Comparison of ENCODE assay signal across 1 mouse cellular context in genomic region chr1:91277480-91277879, GRCm38 (mm10).
TF ChIP-seq lines count a peak whose summit lies in the region.

No protein-coding gene starts in this region.

TF ChIP-seq in MEL, 35 proteins besides CTCF, POLR2A, EP300 and RAD21:
- TF ChIP-seq MAZ (IDR thresholded peaks at IDR 0.05; ENCODE audit: low read depth, low read length) = no peak
- 0 out of 2 replicates have a peak, but pooled peaks have one; percentile 3 for TF ChIP-seq TCF12 (IDR thresholded peaks at IDR 0.05; ENCODE audit: low read depth, low read length)
- TF ChIP-seq GATA1 (IDR thresholded peaks at IDR 0.05; ENCODE audit: low read depth, low read length) = peak; percentile 38; the same call in 1 of the 2 replicates
TF ChIP-seq in MEL: peak in this region for 2.
